Mouse (Mus musculus): ENCODE data around the gene Pskh1. TPM values are rescaled to one million over a fixed set of nuclear protein-coding genes. Genes with fewer than 3 reads are reported as not detected.

The Pskh1 gene
- total and polyA plus RNA-seq, 2 experiments from 2014 or later, result 10.4 to 24.5 TPM

DNA sequence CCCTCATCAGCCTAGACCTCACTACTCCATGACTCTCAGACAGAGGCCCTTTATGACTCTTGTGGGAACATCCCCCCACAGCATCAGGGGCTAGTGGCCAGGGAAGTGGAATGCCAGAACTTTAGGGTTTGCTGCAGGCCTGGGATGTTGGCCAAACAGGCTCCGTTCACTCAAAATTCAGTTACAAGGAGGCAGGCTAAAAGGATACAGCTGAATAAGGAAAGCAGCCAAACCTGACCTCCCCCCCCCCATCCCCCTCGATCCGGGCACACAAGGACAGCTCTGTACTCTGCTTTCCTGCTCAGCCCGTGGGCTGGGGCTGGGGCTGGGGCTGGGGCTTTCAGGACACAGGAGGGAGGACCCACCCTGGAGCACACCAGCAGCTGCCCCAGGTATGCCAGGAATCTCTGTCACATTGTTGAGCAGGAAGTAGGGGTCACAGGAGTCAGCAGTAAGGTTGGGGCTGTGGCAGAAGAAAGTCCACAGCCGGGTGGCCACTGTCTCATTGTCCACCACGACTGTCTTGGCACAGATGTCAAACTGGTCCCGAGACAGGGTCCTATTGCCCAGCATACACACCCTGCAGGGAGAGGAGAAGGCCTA is 50.9 kb downstream of the Pskh1 start:
- TF ChIP-seq CTCF (IDR thresholded peaks at IDR 0.05; ENCODE audit: low read depth), result no peak
- Histone ChIP-seq H3K27ac (ENCODE audit: low read depth, low read length) (peak overlapping the region; percentile 57), H3K36me3 (ENCODE audit: insufficient read depth) (no peaks in the 10 kb centered on the region), H3K4me2 (ENCODE audit: low read depth) (no peak overlapping the region), H3K4me3 (ENCODE audit: low read depth, low read length) (no peak overlapping the region), H3K9ac (no peak overlapping the region), H3K9me3 (ENCODE audit: low read length) (no peaks in the 10 kb centered on the region), H3K4me1 (ENCODE audit: insufficient read depth) (no peaks in the 10 kb centered on the region), H3K27me3 (ENCODE audit: insufficient read depth, low read length) (no peaks in the 10 kb centered on the region)
- 32% methylated on average over 7 of the region's 7 CpGs for WGBS
- DNase-seq, result peak; percentile 69
- peak; percentile 92 for ATAC-seq

DNA sequence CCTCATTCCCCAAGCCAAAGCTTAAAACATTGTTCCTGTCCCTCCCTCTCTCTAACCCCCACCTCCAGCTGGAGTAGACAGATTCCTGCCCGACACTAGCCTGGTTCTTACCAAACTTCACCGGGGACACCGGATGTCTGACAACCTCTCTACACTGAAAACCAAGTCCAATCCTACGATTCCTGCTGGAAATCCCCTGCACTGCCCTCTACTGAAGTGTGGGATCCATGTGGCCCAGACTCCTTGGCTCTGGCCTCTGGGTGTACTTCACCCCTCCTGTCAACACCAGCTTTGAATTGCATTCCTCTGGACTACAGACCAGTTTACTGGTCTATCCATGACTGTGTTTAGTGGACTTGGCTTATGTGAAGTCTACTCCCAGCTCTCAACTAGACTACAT is 56.3 kb downstream of the Pskh1 start:
- H3K4me1 ChIP-seq (ENCODE audit: insufficient read depth), result no peaks in the 10 kb centered on the region
- H3K9me3 ChIP-seq (ENCODE audit: low read length), result no peaks in the 10 kb centered on the region
- no peak overlapping the region for H3K9ac ChIP-seq
- ATAC-seq (no peak), DNase-seq (no peak)
- no peak overlapping the region for H3K4me3 ChIP-seq (ENCODE audit: low read depth, low read length)
- WGBS, result 90% methylated on average over 4 of the region's 4 CpGs
- no peaks in the 10 kb centered on the region for H3K27me3 ChIP-seq (ENCODE audit: insufficient read depth, low read length)
- H3K4me2 ChIP-seq (ENCODE audit: low read depth), result no peak overlapping the region
- TF ChIP-seq CTCF (IDR thresholded peaks at IDR 0.05; ENCODE audit: low read depth), result no peak
- no peaks in the 10 kb centered on the region for H3K36me3 ChIP-seq (ENCODE audit: insufficient read depth)
- no peak overlapping the region for H3K27ac ChIP-seq (ENCODE audit: low read depth, low read length)

DNA sequence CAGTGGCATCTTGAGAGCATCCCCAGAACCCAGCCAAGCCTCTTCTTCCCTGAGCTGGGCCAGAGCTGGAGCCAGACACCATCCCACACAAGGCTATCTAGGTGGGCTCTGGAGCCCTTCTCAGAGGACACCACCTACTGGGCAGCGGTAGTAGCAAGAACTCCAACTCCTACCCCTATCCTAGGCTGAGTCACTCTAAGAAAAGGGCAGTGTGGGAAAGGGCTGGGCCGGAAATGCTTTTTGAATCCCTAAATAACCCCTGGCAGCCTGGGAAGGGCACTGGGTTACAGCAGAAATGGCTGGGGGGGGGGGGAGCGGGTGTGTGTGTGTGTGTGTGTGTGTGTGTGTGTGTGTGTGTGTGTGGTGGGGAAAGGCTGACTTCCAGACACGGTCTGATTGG is 57.6 kb downstream of the Pskh1 start:
- ATAC-seq (no peak), DNase-seq (no peak)
- Histone ChIP-seq H3K4me1 (ENCODE audit: insufficient read depth) (no peaks in the 10 kb centered on the region), H3K4me3 (ENCODE audit: low read depth, low read length) (no peak overlapping the region), H3K36me3 (ENCODE audit: insufficient read depth) (no peaks in the 10 kb centered on the region), H3K27ac (ENCODE audit: low read depth, low read length) (no peak overlapping the region), H3K27me3 (ENCODE audit: insufficient read depth, low read length) (no peaks in the 10 kb centered on the region), H3K9ac (no peak overlapping the region), H3K4me2 (ENCODE audit: low read depth) (no peak overlapping the region), H3K9me3 (ENCODE audit: low read length) (no peaks in the 10 kb centered on the region)
- no peak for TF ChIP-seq CTCF (IDR thresholded peaks at IDR 0.05; ENCODE audit: low read depth)
- 72% methylated on average over 3 of the region's 4 CpGs for WGBS

DNA sequence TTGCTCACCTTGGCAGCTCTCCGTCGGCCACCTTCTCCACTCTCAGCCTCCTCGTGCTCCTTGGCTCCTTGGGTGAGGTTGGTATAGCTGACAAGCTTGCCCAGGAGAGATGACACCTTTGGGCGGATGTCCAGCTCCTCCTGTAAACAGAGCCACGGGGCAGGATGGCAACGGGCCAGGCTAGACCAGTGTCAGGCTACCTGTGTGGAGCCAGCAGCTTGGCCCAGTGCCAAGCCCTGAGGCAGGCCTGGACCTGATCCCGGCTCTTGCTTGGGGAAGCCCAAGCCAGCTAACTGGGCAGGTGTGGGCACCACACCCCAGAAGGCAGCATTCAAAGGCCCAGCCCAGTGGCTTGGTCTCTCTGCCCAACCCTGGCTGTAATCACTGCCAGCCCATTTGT is 59.1 kb downstream of the Pskh1 start:
- Histone ChIP-seq H3K36me3 (ENCODE audit: insufficient read depth) (no peaks in the 10 kb centered on the region), H3K27ac (ENCODE audit: low read depth, low read length) (no peak overlapping the region), H3K4me2 (ENCODE audit: low read depth) (no peak overlapping the region), H3K4me1 (ENCODE audit: insufficient read depth) (no peaks in the 10 kb centered on the region), H3K9me3 (ENCODE audit: low read length) (no peaks in the 10 kb centered on the region), H3K9ac (no peak overlapping the region), H3K27me3 (ENCODE audit: insufficient read depth, low read length) (no peaks in the 10 kb centered on the region), H3K4me3 (ENCODE audit: low read depth, low read length) (no peak overlapping the region)
- 70% methylated on average over 7 of the region's 7 CpGs for WGBS
- no peak for ATAC-seq
- no peak for TF ChIP-seq CTCF (IDR thresholded peaks at IDR 0.05; ENCODE audit: low read depth)
- no peak for DNase-seq

DNA sequence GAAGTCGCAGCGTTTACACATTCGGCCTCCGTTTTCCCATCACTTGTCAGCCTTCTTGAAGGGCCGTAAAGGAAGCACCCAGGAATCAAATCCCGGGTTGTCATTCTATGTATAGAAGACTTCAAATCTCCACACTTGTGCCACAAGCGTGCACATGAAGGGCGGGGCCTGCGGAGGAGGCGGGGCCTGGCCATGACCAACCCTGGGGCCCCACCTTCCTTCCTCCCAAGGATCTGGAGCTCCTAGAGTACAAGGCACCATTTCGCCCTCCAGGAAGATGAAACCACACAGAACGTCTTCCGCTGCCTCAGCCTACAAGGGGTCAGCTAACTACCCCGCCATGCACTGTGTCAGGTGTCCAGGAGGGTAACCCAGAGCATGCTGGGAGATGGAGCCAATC is 60.9 kb downstream of the Pskh1 start:
- H3K27me3 ChIP-seq (ENCODE audit: insufficient read depth, low read length), result no peaks in the 10 kb centered on the region
- ATAC-seq (no peak), DNase-seq (no peak)
- H3K27ac ChIP-seq (ENCODE audit: low read depth, low read length), result no peak overlapping the region
- TF ChIP-seq CTCF (IDR thresholded peaks at IDR 0.05; ENCODE audit: low read depth), result no peak
- no peak overlapping the region for H3K4me2 ChIP-seq (ENCODE audit: low read depth)
- H3K4me1 ChIP-seq (ENCODE audit: insufficient read depth), result no peaks in the 10 kb centered on the region
- WGBS, result 77% methylated on average over 14 of the region's 14 CpGs
- no peak overlapping the region for H3K9ac ChIP-seq
- no peaks in the 10 kb centered on the region for H3K9me3 ChIP-seq (ENCODE audit: low read length)
- H3K36me3 ChIP-seq (ENCODE audit: insufficient read depth), result no peaks in the 10 kb centered on the region
- no peak overlapping the region for H3K4me3 ChIP-seq (ENCODE audit: low read depth, low read length)

DNA sequence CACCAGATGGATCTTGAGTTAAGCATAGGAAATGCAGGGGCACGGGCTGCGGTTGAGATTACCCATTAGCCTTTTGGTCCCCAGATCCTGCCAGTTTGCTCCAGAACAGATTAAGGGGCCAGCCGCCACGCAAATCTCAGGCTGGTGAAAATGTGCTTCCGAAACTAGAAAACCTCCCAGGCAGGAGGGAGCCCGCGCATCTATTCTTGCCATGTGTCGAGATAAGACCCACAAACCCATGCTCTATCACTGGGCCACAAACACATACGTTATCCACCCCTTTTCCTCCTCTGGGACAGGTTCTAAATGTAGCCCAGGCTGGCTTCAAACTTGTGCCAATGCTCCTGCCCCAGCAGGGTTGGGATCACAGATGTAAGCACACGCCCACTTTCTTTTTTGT is 61.3 kb downstream of the Pskh1 start:
- no peak for DNase-seq
- TF ChIP-seq CTCF (IDR thresholded peaks at IDR 0.05; ENCODE audit: low read depth), result no peak
- Histone ChIP-seq H3K4me3 (ENCODE audit: low read depth, low read length) (no peak overlapping the region), H3K9ac (no peak overlapping the region), H3K4me1 (ENCODE audit: insufficient read depth) (no peaks in the 10 kb centered on the region), H3K9me3 (ENCODE audit: low read length) (no peaks in the 10 kb centered on the region), H3K36me3 (ENCODE audit: insufficient read depth) (no peaks in the 10 kb centered on the region), H3K27me3 (ENCODE audit: insufficient read depth, low read length) (peaks cover 1% of the 10 kb centered on the region), H3K4me2 (ENCODE audit: low read depth) (no peak overlapping the region), H3K27ac (ENCODE audit: low read depth, low read length) (no peak overlapping the region)
- 88% methylated on average over 10 of the region's 10 CpGs for WGBS
- no peak for ATAC-seq

DNA sequence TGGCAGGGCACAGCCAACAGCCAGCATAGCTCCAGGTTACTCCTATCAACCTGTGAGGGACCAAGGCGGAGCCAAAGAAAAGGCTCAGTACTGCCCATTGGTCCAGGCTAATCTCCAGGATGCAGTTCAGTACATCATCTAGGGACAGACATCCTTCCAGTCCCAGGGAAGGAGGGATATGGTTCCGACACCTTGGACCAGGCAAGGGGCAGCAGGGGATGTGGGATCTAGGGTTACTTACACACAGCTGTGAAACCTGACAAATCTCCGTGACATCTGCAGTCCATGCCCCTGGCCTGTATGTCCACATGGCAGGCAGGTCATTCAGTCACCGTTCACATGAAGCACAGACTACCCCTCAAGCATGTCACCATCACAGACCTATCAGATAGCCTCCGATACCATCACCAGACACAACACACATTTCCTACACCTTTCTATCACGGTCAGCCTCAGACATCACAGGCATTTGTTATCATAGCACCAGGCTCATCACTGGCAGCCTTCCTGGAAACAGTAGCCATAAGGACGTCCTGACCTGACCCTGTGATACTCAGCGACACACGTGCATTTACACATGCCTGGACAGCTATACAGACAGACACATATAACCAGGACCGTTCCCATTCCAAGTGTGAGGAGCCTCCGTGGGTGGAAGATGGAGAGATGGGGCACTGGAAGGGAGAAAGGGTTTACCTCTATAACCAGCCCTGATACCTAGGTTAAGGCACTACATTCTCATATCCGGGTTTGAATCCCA is 64.4 kb downstream of the Pskh1 start:
- Histone ChIP-seq H3K9me3 (ENCODE audit: low read length) (no peaks in the 10 kb centered on the region), H3K4me3 (ENCODE audit: low read depth, low read length) (peak overlapping the region; percentile 60; the same call in 1 of the 2 replicates), H3K36me3 (ENCODE audit: insufficient read depth) (no peaks in the 10 kb centered on the region), H3K27ac (ENCODE audit: low read depth, low read length) (no peak overlapping the region), H3K4me2 (ENCODE audit: low read depth) (peak overlapping the region; percentile 66), H3K4me1 (ENCODE audit: insufficient read depth) (no peaks in the 10 kb centered on the region; the same call in 1 of the 2 replicates), H3K27me3 (ENCODE audit: insufficient read depth, low read length) (peaks cover 15% of the 10 kb centered on the region), H3K9ac (no peak overlapping the region)
- DNase-seq (no peak), ATAC-seq (no peak)
- TF ChIP-seq CTCF (IDR thresholded peaks at IDR 0.05; ENCODE audit: low read depth), result no peak
- WGBS, result 71% methylated on average over 12 of the region's 12 CpGs

Data from forebrain, postnatal 0 days (tissue).